Mouse (Mus musculus) spleen, postnatal 14 days (tissue): ENCODE data around the gene Napepld.
"Not testable (repeated sequence)": the region's sequence is repeated elsewhere in the genome, so short reads cannot be mapped to it uniquely, and the experiment has no call there.

Experiments used
- DNase-seq, 2 experiments: peaks; one replicate each; pipeline ENCODE4 v3.0.0; 2021 to 2022; ENCODE audit warnings: low spot score in 2 of 2

Gene Napepld

DNA sequence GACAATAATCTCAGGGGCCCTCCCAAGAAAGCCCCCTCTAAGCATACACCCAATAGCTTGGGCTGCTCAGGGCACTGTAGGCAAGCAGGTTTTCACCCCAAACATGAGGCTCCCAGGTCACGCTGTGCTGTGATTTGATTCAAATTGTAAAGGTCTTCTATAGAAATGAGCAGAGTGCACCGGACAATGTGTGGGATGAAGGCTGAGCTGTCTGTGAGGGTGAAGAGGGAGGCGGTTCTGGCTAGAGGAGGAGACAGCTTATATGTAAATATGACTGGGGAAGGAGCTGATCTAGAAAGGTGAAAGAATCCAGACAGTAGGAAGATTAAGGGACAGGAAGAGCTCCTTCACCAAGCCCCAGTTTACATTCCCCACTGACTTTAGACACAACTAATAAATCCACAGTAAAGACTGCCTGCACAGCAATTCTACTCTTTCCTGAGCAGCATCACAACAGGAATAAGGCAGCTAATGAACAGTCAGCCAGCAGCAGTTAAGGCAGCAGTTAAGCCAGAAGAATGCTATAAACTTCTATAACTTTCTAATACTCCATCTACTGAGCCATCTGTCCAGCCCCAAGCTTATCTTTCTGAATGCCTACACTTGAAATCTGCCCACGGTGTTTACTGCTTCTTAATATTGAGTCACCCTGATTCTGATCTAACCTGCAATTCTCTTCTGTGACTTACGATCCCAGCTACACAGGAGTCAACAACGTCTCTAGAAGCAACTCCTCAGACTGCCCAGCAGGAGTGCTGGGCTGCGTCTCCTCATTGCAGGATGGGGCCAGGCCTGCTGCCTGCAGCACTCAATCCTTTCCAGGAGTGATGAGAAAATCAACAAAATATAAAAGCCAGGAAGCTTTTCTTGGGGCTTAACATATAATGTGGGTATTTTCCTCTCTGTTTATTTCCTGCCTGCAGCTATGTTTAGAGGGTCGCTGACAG lies 33.7 kb downstream of the Napepld start:
- no peak for DNase-seq

DNA sequence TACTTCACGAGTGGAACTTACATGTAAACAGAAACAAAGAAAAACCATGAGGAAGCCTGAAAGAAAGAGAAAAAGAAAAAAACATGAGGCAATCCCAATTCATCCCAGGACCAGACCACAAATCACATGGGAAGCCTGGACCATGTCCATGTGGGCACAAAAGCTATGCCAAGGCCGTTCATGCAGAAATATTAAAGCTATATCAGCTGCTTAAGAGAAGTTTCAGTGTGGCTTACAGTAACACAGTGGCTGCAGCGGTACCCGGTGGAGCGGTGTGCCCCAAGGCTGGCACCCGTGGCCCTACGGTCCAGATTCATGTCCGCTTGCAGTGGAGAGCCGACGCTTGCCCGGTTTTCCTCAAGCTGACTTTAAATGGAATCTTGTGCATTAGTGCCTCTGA lies 38.1 kb downstream of the Napepld start:
- no peak for DNase-seq

DNA sequence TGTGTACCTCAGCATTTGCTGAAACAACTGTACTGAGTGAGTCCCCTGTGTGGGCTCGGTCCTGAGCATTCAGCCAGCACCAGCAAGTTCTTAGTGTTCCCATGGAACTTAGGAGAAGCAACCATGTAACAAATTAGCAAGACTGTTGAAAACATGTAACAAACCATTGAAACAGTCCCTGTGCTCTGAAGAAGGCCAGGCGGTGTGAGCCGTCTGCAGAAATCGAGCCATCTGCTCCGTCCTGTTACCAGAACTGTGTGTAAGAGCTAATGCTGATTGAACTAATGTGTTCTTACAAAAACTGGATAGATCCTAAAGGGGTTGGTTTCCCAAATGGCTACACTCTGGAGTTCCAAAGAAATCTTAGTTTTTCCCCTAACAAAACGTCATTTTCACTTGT lies 40.3 kb downstream of the Napepld start:
- DNase-seq = no peak

DNA sequence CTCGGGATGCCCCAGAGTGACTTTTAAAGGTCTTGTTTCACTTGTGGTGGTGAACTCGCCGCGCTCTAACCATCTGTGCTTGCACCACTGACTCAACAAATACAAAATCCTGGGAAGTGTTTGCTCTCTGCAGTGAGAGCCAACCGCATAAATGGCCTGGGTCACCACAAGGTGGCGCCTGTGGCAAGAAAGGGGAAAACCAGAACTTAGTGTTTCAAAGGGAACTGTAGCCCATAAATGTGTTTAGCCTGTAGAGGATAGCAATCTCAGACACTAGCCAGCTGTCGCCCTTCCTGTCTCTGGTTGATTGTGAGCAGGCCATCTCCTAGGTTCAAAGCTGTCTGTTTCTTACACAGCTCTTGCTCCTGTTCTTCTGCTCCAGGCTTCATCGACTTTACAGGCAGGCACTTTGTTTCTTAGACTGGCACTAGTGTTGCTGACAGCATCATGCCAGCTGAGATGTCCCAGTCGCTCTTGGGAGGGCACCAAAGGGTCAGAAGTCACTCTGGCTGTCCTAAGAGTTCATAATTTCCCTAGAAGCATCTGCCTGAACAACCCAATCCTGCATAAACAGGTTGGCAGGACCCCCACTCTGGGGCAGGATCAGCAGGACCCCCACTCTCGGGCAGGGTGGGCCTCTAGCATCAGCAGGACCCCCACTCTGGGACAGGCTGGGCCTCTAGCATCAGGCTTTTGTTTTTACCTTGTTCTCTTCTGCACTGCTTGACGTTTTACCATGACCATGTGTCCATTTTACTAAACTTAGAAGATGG lies 42.4 kb downstream of the Napepld start:
- peak; percentile 48 to 68 for DNase-seq

DNA sequence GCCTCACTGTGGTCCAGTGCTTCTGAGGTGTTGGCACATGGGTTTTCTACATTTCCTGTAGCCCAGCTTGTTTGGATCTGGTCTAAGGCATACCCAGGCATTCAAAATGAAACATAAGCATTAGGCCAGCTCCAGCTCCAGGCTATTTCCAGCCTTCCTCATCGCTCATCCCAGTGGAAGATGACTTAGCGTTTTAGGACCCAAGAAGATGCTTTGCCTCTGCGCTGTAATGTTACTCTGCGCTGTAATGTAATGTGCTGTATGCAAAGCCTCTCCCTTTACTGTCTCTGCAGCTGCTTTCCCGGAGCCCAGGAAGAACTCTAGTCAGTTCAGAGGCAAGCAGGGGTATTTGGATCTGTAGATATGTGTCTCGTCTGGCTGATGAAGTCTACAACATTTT lies 43.2 kb downstream of the Napepld start:
- DNase-seq = no peak

DNA sequence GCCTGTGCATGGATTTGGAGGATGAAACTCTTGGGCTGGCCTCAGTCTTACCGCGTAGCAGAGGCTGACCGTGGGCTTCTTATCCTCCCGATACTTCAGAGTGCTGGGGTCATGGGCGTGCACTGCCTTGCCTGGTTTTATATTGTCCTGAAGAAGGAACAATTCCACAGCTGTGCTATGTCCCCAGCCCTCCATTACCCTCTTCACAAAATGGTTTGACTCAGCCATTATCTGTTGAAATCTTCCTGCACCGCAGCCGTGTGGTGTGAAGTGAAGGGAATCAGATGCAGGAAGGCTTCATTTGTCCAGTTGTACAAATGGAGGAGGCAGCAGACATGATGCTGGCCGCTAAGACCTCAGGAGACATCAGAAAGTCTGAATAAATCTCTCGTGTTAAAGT lies 44.3 kb downstream of the Napepld start:
- DNase-seq = no peak

DNA sequence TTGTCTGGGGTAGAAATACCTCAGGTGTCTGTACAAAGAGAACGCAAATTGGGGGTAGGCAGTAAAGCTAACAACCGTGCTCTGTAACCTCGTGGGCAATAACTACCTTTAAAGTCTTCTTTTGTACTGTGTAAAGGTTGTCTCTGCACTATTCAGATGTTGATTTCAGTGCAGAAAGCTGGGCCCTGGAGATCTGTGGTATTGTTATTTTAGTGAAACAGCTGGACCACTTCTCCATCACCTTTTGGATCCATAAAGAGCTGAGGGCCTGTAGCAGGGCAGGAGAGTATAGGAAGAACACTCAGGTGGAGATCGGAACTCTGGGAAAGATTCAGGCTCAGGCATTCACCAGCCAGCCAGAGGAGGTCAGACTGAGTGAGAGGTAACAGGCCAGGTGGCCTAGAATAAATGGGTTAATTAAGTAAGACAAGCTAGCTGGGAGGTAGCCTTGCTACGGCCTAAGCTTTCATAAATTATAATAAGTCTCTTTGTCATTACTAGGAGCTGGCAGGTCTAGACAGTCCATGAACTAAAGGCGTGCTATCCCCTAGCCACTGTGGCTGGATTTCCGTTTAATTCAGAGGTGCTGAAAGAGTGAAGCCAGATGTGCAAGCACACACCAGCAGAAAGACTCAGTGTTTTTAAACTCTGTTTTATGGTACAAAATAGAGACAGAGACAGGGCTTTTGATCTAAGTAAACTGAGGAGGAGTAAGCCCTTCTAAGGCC lies 49.1 kb downstream of the Napepld start:
- DNase-seq = no peak

DNA sequence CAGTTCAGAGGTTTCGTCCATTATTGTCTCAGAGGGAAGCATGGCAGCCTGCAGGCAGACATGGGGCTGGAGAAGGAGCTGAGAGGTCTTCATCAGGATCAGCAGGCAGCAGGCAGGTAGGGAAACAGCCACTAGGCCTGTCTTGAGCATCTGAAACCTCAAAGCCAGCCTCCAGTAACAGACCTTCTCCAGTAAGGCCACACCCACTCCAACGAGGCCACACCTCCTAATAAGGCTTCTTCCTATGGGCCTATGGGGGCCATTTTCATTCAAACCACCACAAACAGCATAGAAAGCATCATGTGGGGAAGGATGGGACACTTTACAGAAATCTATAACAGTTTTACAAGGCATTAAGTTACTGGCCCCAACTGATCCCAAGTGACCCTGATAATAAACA lies 50.5 kb downstream of the Napepld start:
- no peak for DNase-seq

DNA sequence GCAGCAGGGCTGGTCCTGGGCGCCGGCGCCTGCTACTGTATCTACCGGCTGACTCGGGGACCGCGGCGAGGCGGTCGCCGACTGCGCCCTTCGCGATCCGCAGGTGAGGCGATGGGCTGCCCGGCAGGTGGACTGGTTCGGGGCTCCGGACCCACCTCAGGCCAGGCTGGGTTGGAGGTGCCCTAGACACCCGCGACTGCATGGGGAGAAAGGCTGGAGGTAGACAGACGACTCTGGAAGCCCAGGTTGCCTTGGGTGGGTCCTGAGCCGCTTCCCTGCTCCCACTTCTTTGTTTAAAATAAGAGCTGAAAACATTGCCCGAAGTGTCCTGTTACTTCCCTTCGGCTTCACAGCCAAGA lies 55.1 kb downstream of the Napepld start:
- DNase-seq = no peak

DNA sequence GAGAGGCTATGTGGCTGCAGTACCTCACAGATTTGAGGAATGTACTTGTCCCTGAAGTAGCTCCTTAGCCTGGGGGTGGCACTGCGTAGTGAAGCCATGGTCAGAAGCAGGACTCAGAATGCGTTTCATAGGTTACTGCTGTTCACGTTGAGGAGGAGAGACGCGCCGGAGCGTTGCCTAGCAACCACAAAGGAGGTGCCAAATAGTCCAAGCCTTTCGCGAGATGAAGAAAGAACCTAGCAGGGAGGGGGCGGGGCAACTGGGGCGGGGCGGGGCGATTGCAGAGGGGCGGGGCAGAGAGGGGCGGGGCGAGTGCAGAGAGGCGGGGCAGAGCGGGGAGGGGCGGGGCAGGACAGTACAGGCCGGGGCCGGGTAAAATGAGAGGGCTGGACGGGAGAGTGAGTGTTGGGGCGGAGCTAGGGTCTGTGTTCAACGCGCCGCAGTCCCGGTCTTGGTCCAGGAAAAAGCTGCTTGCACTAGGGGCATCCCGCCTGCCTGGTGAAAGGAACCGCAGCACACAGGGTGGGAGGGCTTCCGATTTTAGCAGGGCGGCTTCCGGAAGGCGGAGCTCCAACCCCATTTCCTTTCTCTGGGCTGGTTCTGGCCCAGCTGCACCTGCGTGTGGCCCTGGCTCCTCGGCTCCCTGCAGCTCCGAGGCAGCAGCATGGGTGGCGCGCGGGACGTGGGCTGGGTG lies 55.6 kb downstream of the Napepld start, which contains the start of the genes Fbxl13 and Armc10:
Gene Fbxl13, minus strand, starts transcription at position 196 of the 694 bp plus-strand sequence.
Gene Armc10, plus strand, starts transcription at position 375 of the 694 bp plus-strand sequence.
- DNase-seq = peak; percentile 60 to 67

DNA sequence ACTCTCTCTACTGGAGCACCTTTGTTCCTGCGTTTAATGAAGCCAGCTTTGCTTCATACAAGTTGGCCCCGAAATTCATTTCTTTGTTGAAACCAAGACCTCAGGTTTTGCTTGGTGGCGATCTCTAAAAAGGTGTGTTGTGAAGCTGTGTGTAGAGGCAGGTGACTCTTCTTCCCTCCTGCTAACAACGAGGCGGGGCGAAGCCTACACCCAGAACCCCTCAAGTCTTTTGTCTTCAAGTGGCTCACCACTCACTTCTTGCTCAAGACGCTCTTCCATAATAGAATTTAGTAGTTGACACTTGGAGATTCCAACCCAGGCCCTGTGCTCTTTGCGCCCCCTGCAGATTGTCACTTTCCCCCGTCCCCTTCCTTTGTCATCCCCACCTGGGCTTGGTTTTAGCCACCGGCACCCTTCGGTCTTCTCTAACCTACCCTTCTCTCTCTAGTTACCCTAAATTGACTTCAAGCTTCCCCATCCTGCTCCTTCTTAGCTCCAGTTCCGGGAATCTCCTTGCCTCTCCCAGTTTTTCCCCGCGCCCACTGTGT lies 56.2 kb downstream of the Napepld start:
- peak in 1 of 2 experiments; percentile 19 for DNase-seq

DNA sequence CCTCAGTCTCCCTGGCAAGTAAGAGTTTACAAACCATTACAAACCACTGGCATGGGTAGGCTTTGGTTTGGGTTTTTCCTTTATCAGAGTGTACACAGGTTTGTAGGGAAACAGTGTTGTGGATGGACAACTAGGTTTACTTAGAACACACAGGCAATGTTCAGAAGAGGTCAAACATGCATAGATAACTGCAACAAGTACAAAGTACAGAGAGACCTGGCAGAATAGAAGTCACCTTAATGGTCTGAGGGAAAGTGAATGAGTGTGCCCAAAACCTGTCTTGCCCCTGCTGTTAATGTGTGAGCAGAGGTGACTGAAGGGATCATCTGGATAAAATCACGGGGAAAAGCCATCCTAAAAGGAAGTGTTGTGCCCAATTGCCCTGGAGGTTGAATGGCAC lies 57.6 kb downstream of the Napepld start:
- DNase-seq = no peak

DNA sequence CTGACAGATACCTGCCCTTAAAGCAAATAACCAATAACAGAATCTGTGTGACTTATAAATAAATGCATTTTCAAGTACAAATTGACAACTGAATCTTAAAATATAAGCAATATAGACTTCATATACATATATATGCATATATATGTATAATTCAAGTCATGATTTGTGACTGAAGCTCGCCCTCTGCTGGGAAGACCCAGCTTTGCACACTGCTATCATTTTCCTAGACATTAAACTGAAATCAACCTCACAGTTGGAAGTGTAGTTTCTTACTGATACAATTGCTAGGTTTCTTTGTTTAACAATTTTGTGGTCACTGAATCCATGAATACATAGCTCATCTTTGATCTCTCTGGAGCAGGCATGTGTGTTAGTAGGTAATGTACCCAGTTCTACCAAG lies 60.2 kb downstream of the Napepld start:
- peak; percentile 21 to 38 for DNase-seq

DNA sequence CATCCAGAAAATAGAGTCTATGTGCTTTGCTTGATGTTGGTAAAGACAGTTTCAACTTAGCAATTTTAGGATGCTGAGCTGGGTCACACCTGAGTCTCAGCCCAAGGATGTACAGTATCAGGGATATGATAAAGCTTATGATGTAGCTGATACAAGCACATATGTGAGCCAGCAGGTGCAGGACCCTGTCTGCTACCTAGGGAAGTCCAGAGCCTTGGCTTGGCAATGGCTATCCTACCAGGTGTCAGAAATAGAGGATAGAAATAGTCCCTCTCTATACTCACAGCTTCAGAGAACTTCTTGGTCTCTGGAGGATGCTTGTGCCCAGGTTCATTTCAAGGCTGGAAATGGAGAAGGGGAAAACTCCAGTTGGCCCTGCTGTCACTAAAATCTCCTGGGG lies 75.3 kb downstream of the Napepld start:
- DNase-seq = no peak

DNA sequence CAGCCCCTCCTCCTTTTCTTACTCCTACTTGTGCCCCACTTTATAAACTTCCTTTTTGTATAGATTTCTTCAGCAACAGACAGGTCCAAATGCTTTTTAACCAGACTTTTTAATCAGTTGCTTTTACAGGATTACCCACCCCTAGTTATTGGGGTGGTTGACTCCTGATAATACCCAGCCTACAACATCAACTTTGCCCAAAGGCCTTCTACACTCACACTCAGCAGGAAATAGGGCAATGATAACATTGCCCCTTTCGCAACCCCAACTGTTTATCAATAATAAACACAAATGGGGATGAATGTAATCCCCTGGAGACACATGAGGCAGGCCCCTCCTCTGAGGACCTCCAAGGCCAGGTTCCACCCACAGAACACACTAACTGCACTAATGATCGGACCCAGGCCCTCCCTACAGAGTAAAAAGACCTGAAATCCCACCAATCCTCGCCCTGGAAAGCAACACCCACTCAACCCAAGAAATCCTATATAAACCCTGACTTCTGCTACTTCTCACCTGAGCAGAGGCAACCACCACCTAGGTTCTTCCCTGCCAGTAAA lies 84.7 kb downstream of the Napepld start:
- no peak for DNase-seq

DNA sequence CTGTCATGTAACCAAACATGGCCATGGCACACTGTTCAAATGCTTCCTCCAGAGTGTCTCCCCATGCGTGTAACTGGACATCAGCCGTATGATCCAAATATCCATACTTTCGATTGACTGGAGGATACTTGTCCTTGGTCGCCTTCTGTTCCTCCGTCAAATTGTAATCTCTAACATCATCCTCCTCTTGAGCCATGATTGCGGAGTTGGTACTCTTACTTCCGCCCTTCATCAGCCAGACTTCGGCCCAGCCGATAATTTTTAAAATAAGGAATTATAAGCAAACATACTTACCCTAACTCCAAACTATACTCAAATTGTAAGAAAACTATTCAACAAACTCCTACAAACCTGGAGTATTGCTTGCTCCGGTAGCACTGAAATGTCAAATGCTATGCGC lies 86.9 kb downstream of the Napepld start:
- not testable (repeated sequence) for DNase-seq
